Mouse (Mus musculus) lung, adult 2 months (tissue): ENCODE measurements around the gene Chdh.

Experiments
- CTCF ChIP-seq: fragments of 200-500 bp; IDR thresholded peaks from 2 replicates; pipeline ENCODE4 v1.5.1; 2011; ENCODE audit warnings: mild to moderate bottlenecking, low read length, control low read depth; ENCODE audit not compliant: insufficient read depth
- POLR2A ChIP-seq: fragments of 200-500 bp; IDR thresholded peaks from 2 replicates; pipeline ENCODE4 v1.6.1; 2011; ENCODE audit warnings: low read depth, mild to moderate bottlenecking, control low read depth, low read length, borderline replicate concordance; ENCODE audit errors: extremely low read depth

DNA sequence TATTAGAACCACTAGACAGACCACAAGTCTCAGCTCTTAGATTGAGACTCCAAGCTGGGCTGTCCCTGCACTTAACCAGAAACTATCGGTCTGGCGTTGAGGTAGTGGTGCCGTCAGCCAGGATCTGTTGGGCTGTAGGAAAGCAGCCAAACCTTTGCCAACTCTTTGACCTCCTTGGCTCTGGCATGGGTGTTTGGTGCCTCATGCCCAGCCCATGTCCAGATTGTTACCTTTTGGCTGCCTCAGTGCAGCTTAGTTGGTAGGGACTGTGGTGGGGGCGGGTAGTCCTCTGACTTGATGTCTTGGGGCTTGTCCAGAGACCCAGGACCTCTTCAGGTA, 9.6 kb downstream of the Chdh start:
- TF ChIP-seq POLR2A (no peak), CTCF (no peak)
